Mouse (Mus musculus): Measurements from ENCODE around the gene Pip5kl1. TPM values are rescaled to one million over a fixed set of nuclear protein-coding genes. Genes with fewer than 3 reads are reported as not detected.

The Pip5kl1 gene
- total RNA-seq (2014; rRNA removed) (15.1 and 35.0 TPM in 2 replicates), polyA plus RNA-seq (2015; fragmentation: Nextera tagmentation; extraction: Ambion mirVana) (16.7 and 19.1 TPM in 2 replicates)

DNA sequence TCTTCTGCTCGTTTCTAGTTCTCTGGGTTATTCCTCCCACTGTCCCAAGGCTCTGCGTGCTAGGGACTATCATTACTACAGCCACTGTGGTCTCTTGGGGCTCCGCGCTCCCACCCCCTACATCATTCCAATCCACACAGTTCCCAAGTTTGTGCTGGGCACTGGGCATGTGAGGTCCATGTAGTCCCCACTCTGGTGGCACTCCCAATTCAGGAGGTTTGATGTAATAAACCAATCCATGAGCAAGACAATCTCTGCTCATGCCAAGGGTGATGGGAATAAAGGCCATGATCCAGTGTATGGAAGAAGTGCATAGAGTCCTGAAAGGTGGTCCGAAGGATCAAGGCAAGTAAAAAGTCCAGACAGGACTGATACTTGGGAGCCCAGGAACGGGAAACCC is at the start of gene Pip5kl1:
Gene Pip5kl1, plus strand, starts transcription at position 301 of the 400 bp plus-strand sequence.
- Histone ChIP-seq H3K27ac (peak within 1 kb of the TSS; percentile 73), H3K4me1 (ENCODE audit: insufficient read depth, low read length) (peaks cover 15% of the 10 kb centered on the region), H3K9ac (replicated peaks; ENCODE audit: low read length) (peak within 1 kb of the TSS; percentile 65), H3K4me2 (ENCODE audit: low read depth, low read length) (peak within 1 kb of the TSS; percentile 90), H3K27me3 (ENCODE audit: insufficient read depth, low read length) (no peaks in the 10 kb centered on the region), H3K4me3 (ENCODE audit: low read length) (peak within 1 kb of the TSS; percentile 48), H3K9me3 (ENCODE audit: low read length) (no peaks in the 10 kb centered on the region), H3K36me3 (ENCODE audit: insufficient read depth, low read length) (no peaks in the 10 kb centered on the region)
- ATAC-seq (no peak), DNase-seq (ENCODE audit: low spot score) (no peak)
- no peak for TF ChIP-seq CTCF (IDR thresholded peaks at IDR 0.05; ENCODE audit: low read depth)
- WGBS: 77% methylated on average over 6 of the region's 6 CpGs

- Histone ChIP-seq H3K4me3 (ENCODE audit: low read length) (no peak overlapping the region), H3K36me3 (ENCODE audit: insufficient read depth, low read length) (no peaks in the 10 kb centered on the region), H3K4me1 (ENCODE audit: insufficient read depth, low read length) (no peaks in the 10 kb centered on the region), H3K27me3 (ENCODE audit: insufficient read depth, low read length) (no peaks in the 10 kb centered on the region), H3K9me3 (ENCODE audit: low read length) (no peaks in the 10 kb centered on the region), H3K4me2 (ENCODE audit: low read depth, low read length) (no peak overlapping the region), H3K9ac (replicated peaks; ENCODE audit: low read length) (no peak overlapping the region), H3K27ac (no peak overlapping the region)
- ATAC-seq: no peak
- no peak for DNase-seq (ENCODE audit: low spot score)
- 81% methylated on average over 12 of the region's 12 CpGs for WGBS
- TF ChIP-seq CTCF (IDR thresholded peaks at IDR 0.05; ENCODE audit: low read depth): no peak
These were observed 48.8 kb upstream of the Pip5kl1 start for GRCm38 (mm10) chr2:32525816-32526215.

DNA sequence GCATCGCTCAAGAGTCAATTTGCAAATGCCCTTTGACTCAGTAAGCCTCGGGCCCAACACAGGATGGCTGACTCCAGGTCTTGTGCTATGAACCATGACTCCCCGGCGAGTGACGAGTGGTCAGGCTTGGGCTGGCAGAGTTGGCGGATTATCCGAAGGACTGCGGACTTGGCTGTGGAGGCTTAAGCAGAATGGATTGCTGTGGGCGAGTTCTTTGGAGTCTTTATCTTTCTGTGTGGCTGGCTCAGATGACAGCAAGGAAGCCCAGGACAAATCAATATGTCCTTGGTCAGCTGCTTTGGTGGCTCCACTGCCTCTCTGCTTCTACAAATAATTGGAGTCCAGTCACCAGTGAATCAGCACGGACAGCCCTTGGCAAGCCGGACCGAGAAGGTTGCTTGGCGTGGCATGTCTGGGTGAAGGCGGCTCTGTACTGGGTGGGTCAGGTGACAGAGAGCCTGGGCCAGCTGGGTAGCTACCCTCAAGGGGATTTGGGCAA is 47.1 kb upstream of the Pip5kl1 start:
- Histone ChIP-seq H3K36me3 (ENCODE audit: insufficient read depth, low read length) (no peaks in the 10 kb centered on the region), H3K27ac (no peak overlapping the region), H3K9ac (replicated peaks; ENCODE audit: low read length) (no peak overlapping the region), H3K9me3 (ENCODE audit: low read length) (no peaks in the 10 kb centered on the region), H3K4me2 (ENCODE audit: low read depth, low read length) (no peak overlapping the region), H3K27me3 (ENCODE audit: insufficient read depth, low read length) (no peaks in the 10 kb centered on the region), H3K4me3 (ENCODE audit: low read length) (no peak overlapping the region), H3K4me1 (ENCODE audit: insufficient read depth, low read length) (no peaks in the 10 kb centered on the region)
- TF ChIP-seq CTCF (IDR thresholded peaks at IDR 0.05; ENCODE audit: low read depth): no peak
- no peak for ATAC-seq
- WGBS: 68% methylated on average over 14 of the region's 14 CpGs
- no peak for DNase-seq (ENCODE audit: low spot score)

DNA sequence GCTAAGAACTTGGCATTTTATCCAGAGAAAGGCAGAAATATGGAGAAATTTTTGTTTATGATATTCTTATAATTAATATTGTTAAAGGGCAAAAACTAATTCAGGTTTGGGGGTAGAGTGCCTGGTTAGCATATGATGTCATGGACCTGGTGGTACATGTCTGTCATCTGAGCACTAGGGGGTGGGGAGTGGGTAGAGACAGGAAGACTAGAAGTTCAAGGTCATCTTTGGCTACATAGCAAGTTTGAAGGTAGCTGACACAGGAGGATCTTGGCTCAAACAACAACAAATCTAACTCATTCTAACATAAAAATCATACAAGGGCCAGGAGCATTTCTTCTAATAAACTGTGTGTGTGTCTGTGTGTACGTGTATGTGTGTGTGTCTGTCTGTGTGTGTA is 46.3 kb upstream of the Pip5kl1 start:
- no peak overlapping the region for H3K27ac ChIP-seq
- no peaks in the 10 kb centered on the region for H3K27me3 ChIP-seq (ENCODE audit: insufficient read depth, low read length)
- H3K9me3 ChIP-seq (ENCODE audit: low read length): no peaks in the 10 kb centered on the region
- 86% methylated on average over 1 of the region's 1 CpGs for WGBS
- no peak overlapping the region for H3K4me2 ChIP-seq (ENCODE audit: low read depth, low read length)
- ATAC-seq (no peak), DNase-seq (ENCODE audit: low spot score) (no peak)
- H3K9ac ChIP-seq (replicated peaks; ENCODE audit: low read length): no peak overlapping the region
- no peaks in the 10 kb centered on the region for H3K4me1 ChIP-seq (ENCODE audit: insufficient read depth, low read length)
- no peak overlapping the region for H3K4me3 ChIP-seq (ENCODE audit: low read length)
- no peak for TF ChIP-seq CTCF (IDR thresholded peaks at IDR 0.05; ENCODE audit: low read depth)
- no peaks in the 10 kb centered on the region for H3K36me3 ChIP-seq (ENCODE audit: insufficient read depth, low read length)

DNA sequence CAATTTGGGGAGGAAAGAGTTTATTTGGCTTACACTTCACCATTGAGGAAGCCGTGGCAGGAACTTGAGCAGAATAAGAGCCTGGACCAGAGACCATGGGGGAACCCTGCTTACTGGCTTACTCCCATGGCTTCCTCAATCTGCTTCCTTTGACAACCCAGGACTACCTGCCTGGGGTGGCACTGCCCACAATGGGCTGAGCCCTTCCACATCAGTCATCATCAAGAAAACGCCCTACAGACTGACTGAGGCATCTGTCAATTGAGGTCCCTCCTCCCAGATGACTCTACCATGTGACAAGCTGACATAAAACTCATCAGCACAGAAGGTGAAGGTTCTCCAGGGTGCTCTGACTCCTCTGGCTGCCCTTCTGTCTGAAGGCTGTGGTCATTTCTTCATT is 44.1 kb upstream of the Pip5kl1 start:
- WGBS: 87% methylated on average over 2 of the region's 2 CpGs
- no peak for TF ChIP-seq CTCF (IDR thresholded peaks at IDR 0.05; ENCODE audit: low read depth)
- no peak overlapping the region for H3K9ac ChIP-seq (replicated peaks; ENCODE audit: low read length)

DNA sequence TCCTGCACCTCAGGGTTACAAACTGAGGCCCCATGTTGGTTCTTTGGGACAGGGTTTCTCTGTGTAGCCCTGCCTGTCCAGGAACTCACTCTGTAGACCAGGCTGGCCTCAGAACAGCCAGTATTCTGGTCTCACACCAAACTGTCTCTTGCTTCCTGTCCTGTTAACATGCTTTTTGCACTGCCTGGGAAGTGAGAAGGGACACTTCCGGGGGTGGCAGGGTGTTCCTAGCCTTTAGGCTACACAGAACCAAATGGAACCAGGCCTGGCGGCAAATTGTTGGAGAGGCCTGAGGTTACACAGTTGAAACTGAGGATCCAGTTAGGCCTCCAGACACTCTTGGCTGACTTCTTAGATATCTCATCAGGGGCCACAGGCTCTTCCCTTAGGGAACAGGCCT is 41.4 kb upstream of the Pip5kl1 start:
- H3K4me1 ChIP-seq (ENCODE audit: insufficient read depth, low read length): peaks cover 10% of the 10 kb centered on the region
- ATAC-seq: no peak
- no peak overlapping the region for H3K9ac ChIP-seq (replicated peaks; ENCODE audit: low read length)
- no peaks in the 10 kb centered on the region for H3K36me3 ChIP-seq (ENCODE audit: insufficient read depth, low read length)
- 94% methylated on average over 2 of the region's 2 CpGs for WGBS
- H3K4me2 ChIP-seq (ENCODE audit: low read depth, low read length): no peak overlapping the region
- TF ChIP-seq CTCF (IDR thresholded peaks at IDR 0.05; ENCODE audit: low read depth): no peak
- no peaks in the 10 kb centered on the region for H3K27me3 ChIP-seq (ENCODE audit: insufficient read depth, low read length)
- no peak for DNase-seq (ENCODE audit: low spot score)
- H3K4me3 ChIP-seq (ENCODE audit: low read length): no peak overlapping the region
- H3K9me3 ChIP-seq (ENCODE audit: low read length): no peaks in the 10 kb centered on the region
- no peak overlapping the region for H3K27ac ChIP-seq

More for the DNA sequence above, 44.1 kb upstream of the Pip5kl1 start:
- Histone ChIP-seq H3K9me3 (ENCODE audit: low read length) (no peaks in the 10 kb centered on the region), H3K27ac (no peak overlapping the region), H3K27me3 (ENCODE audit: insufficient read depth, low read length) (no peaks in the 10 kb centered on the region), H3K4me1 (ENCODE audit: insufficient read depth, low read length) (no peaks in the 10 kb centered on the region), H3K4me3 (ENCODE audit: low read length) (no peak overlapping the region), H3K4me2 (ENCODE audit: low read depth, low read length) (no peak overlapping the region), H3K36me3 (ENCODE audit: insufficient read depth, low read length) (no peaks in the 10 kb centered on the region)
- DNase-seq (ENCODE audit: low spot score) (no peak), ATAC-seq (no peak)

GRCm38 (mm10) chr2:32534061-32534732 is 40.4 kb upstream of the Pip5kl1 start:
- peak overlapping the region; percentile 97 for H3K4me3 ChIP-seq (ENCODE audit: low read length)
- peak overlapping the region; percentile 79 for H3K27ac ChIP-seq
- TF ChIP-seq CTCF (IDR thresholded peaks at IDR 0.05; ENCODE audit: low read depth): no peak
- 11% methylated on average over 13 of the region's 13 CpGs for WGBS
- no peaks in the 10 kb centered on the region for H3K36me3 ChIP-seq (ENCODE audit: insufficient read depth, low read length)
- ATAC-seq (no peak), DNase-seq (ENCODE audit: low spot score) (peak; percentile 64)
- H3K27me3 ChIP-seq (ENCODE audit: insufficient read depth, low read length): no peaks in the 10 kb centered on the region
- peak overlapping the region; percentile 74 for H3K4me2 ChIP-seq (ENCODE audit: low read depth, low read length)
- H3K9me3 ChIP-seq (ENCODE audit: low read length): no peaks in the 10 kb centered on the region
- peaks cover 16% of the 10 kb centered on the region for H3K4me1 ChIP-seq (ENCODE audit: insufficient read depth, low read length)
- peak overlapping the region; percentile 47 for H3K9ac ChIP-seq (replicated peaks; ENCODE audit: low read length)

All from hindbrain, postnatal 0 days (tissue).